Mouse (Mus musculus): Measurements from ENCODE around the gene Pah.

DNA sequence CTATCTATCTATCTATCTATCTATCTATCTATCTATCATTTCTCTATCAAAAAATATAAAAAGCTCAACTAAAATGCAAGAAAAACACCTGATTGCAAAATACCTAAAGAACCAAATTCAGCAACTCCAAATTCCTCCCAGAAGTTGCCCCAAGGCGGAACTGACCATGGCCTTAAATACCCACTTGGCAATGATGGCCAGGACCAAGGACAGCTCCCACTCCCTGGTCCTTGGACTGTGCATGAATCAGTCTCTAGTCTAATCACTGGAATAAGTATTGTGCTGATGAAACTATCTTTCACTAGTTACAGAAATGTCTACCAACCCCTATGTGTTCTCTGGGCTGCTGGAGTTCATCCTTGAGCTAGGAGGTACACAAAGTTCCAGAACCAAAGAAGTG lies 65.1 kb downstream of the Pah start:
- TF ChIP-seq GATA1 (IDR thresholded peaks at IDR 0.05; ENCODE audit: low read length) (no peak), TAL1 (IDR thresholded peaks at IDR 0.05; ENCODE audit: low read length) (no peak)

Data from erythroblast, embryonic 14.5 days (primary cell).